Mouse (Mus musculus) heart, postnatal 14 days (tissue): ENCODE results near the gene Btbd35f5. TPM values are rescaled to one million over a fixed set of nuclear protein-coding genes. Genes with fewer than 3 reads are reported as not detected.
"Not testable (repeated sequence)": the region's sequence is repeated elsewhere in the genome, so short reads cannot be mapped to it uniquely, and the experiment has no call there.

Experiments used
- DNase-seq, 2 experiments: peaks; one replicate each; pipeline ENCODE4 v3.0.0; 2021 to 2022
- intact Hi-C: fragments of 180-260 bp; cut with DNase I; formaldehyde crosslinking; loops from one replicate; pipeline ENCODE4 v1.15.1; 2025
- long read RNA-seq, 2 experiments: library from polyadenylated mRNA; stranded (forward); transcript quantifications; one replicate each; pipeline ENCODE4 v2.0.0; 2021
- total RNA-seq, 2 experiments: library from RNA; stranded (reverse); gene quantifications; 2 replicates each; pipeline ENCODE4 v1.2.3; 2021

The Btbd35f5 gene
- total RNA-seq = not detected
- long read RNA-seq, experiment 1 = 0 reads
- long read RNA-seq, experiment 2 = 0 reads

GRCm38 (mm10) chrX:32973597-32973996, at the start of gene Btbd35f5:
TSS of gene Btbd35f5 (plus strand) at chrX:32973897.
- DNase-seq, intact Hi-C loops: not testable (repeated sequence)

DNA sequence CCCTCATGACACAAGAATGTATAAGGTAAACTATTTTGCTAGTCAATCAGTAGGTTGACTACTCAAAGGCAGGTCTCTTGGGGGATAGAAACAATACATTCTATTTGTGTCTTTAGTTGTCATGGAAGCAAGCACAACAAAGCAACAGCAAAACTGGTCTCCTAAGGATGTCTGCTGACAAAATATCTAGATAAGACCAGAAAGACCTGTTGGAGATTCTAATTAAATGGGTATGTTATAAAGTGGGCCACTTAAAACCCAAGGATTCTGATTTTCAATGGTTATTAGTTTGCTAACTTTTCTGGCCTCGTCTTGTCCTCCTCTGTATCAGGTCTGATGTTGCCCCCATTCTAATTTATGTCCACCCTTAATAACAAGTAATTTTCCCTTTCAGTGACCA, 32.2 kb upstream of the Btbd35f5 start, which contains the start of gene Gm21789:
Gene Gm21789, plus strand, starts transcription at position 301 of the 400 bp plus-strand sequence.
- DNase-seq, intact Hi-C loops: not testable (repeated sequence)

Other genes with a start within 250 kb of the Btbd35f5 start
- gene Btbd35f21, start 247.8 kb upstream of the Btbd35f5 start, total RNA-seq = not detected
- not detected for gene Btbd35f30, start 79.3 kb upstream of the Btbd35f5 start, total RNA-seq
- not detected for gene Gm21789, start 32.1 kb upstream of the Btbd35f5 start, total RNA-seq